Mouse (Mus musculus): Measurements from ENCODE around the gene Rexo5. TPM values are rescaled to one million over a fixed set of nuclear protein-coding genes. Genes with fewer than 3 reads are reported as not detected.
A peak's percentile ranks its signal among the peaks of the same experiment; 100 is the strongest.

Gene Rexo5
- polyA plus RNA-seq, 1 experiment: 0.89 TPM

DNA sequence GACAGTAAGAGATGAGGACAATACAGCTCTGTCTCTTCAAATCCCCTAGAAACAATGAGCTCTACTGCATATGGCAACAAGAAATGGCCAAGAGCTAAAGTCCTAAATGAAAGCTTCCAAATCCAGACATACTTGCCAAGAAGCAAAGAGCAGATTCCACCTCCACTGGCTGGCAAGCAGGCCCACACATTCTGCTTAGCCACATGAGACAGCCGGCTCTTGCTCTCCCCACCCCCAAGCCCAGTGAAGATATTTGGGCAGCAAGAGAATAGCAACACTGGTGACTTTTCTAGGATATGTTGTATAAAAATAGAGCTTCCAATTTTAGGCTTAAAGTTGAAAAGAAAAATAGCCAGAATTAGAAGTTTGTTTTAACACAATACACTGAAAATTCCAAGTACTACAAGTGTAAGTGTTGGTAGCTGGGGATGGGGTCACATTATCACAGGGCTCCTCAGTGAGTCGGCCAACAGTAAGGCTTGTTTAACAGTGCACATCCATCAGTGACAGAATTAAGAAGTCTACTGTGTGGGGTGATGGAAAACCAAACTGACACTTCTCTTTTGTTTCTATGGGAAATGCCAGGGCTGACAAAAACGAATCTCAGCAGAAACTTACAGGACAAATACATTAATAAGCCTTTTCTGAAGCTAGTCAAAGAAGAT, 82.1 kb downstream of the Rexo5 start:
- TF ChIP-seq GATA1 (IDR thresholded peaks at IDR 0.05; ENCODE audit: borderline replicate concordance, low read length) (no peak), FLI1 (IDR thresholded peaks at IDR 0.05; ENCODE audit: low read length) (no peak)
- no peaks in the 10 kb centered on the region for H3K27me3 ChIP-seq (replicated peaks)
- H3K36me3 ChIP-seq (replicated peaks; ENCODE audit: low read length): peaks cover 10% of the 10 kb centered on the region
- H3K4me3 ChIP-seq (replicated peaks): no peak overlapping the region
- H3K9me3 ChIP-seq: no peaks in the 10 kb centered on the region
- peaks cover 12% of the 10 kb centered on the region for H3K4me1 ChIP-seq

DNA sequence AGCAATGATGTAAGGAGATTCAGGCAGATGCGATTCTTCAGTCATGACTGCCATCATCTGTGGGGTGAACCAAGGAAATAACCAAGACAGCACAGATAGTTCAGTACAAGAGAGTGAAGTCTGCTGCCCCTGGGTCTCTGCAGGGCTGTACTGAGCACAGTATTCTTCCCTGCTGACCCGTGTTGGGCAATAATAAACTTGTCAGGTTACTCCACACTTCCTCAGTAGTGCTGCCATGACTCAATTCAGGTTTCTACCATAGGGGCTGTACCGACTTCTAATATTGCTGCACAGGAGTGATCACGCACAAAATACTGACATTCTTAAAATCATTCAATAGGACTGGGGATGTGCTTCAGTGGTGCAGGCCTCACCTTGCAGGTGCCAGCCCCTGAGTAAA, 85.4 kb downstream of the Rexo5 start:
- no peaks in the 10 kb centered on the region for H3K9me3 ChIP-seq
- no peaks in the 10 kb centered on the region for H3K27me3 ChIP-seq (replicated peaks)
- no peak for TF ChIP-seq FLI1 (IDR thresholded peaks at IDR 0.05; ENCODE audit: low read length)
- no peak for TF ChIP-seq GATA1 (IDR thresholded peaks at IDR 0.05; ENCODE audit: borderline replicate concordance, low read length)
- peaks cover 10% of the 10 kb centered on the region for H3K36me3 ChIP-seq (replicated peaks; ENCODE audit: low read length)
- no peak overlapping the region for H3K4me3 ChIP-seq (replicated peaks)
- peaks cover 12% of the 10 kb centered on the region for H3K4me1 ChIP-seq

GRCm38 (mm10) chr7:119880345-119880744, 86.5 kb downstream of the Rexo5 start:
- H3K27me3 ChIP-seq (replicated peaks): no peaks in the 10 kb centered on the region
- no peaks in the 10 kb centered on the region for H3K9me3 ChIP-seq
- TF ChIP-seq FLI1 (IDR thresholded peaks at IDR 0.05; ENCODE audit: low read length): no peak
- TF ChIP-seq GATA1 (IDR thresholded peaks at IDR 0.05; ENCODE audit: borderline replicate concordance, low read length): no peak
- peaks cover 10% of the 10 kb centered on the region for H3K36me3 ChIP-seq (replicated peaks; ENCODE audit: low read length)
- H3K4me3 ChIP-seq (replicated peaks): no peak overlapping the region
- H3K4me1 ChIP-seq: peaks cover 15% of the 10 kb centered on the region

GRCm38 (mm10) chr7:119881229-119881628, 87.4 kb downstream of the Rexo5 start:
- Histone ChIP-seq H3K27me3 (replicated peaks) (no peaks in the 10 kb centered on the region), H3K36me3 (replicated peaks; ENCODE audit: low read length) (peaks cover 10% of the 10 kb centered on the region), H3K4me1 (peaks cover 9% of the 10 kb centered on the region; the same call in 1 of the 2 replicates), H3K9me3 (no peaks in the 10 kb centered on the region), H3K4me3 (replicated peaks) (no peak overlapping the region)
- no peak for TF ChIP-seq GATA1 (IDR thresholded peaks at IDR 0.05; ENCODE audit: borderline replicate concordance, low read length)
- no peak for TF ChIP-seq FLI1 (IDR thresholded peaks at IDR 0.05; ENCODE audit: low read length)

GRCm38 (mm10) chr7:119887887-119888286, 94.1 kb downstream of the Rexo5 start:
- Histone ChIP-seq H3K4me3 (replicated peaks) (no peak overlapping the region), H3K27me3 (replicated peaks) (no peaks in the 10 kb centered on the region), H3K9me3 (no peaks in the 10 kb centered on the region), H3K4me1 (peaks cover 11% of the 10 kb centered on the region), H3K36me3 (replicated peaks; ENCODE audit: low read length) (no peaks in the 10 kb centered on the region)
- TF ChIP-seq GATA1 (IDR thresholded peaks at IDR 0.05; ENCODE audit: borderline replicate concordance, low read length): no peak
- no peak for TF ChIP-seq FLI1 (IDR thresholded peaks at IDR 0.05; ENCODE audit: low read length)

DNA sequence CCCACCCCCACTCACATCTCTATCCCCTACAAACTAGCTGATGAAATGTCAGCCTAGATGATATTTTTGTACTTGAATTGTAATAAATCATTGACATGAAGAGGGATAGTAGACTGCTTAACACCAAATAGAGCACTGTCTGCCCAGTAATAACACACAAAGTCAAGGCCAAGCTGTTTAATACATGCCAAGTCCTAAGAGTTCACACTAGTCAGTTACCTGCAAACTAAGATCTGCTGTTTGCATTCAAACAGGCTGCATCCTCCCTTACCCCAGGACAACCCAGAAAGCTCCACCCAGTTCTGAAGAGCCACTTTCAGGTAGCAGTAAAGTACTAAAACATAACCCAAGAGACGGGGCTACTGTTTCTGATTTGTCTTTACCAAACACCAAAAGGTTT, 98.4 kb downstream of the Rexo5 start:
- no peaks in the 10 kb centered on the region for H3K36me3 ChIP-seq (replicated peaks; ENCODE audit: low read length)
- no peaks in the 10 kb centered on the region for H3K27me3 ChIP-seq (replicated peaks)
- peaks cover 33% of the 10 kb centered on the region for H3K4me1 ChIP-seq
- no peaks in the 10 kb centered on the region for H3K9me3 ChIP-seq
- TF ChIP-seq FLI1 (IDR thresholded peaks at IDR 0.05; ENCODE audit: low read length) (no peak), GATA1 (IDR thresholded peaks at IDR 0.05; ENCODE audit: borderline replicate concordance, low read length) (no peak)
- no peak overlapping the region for H3K4me3 ChIP-seq (replicated peaks)

GRCm38 (mm10) chr7:119892742-119893141, 98.9 kb downstream of the Rexo5 start:
- H3K4me3 ChIP-seq (replicated peaks): no peak overlapping the region
- H3K4me1 ChIP-seq: peaks cover 36% of the 10 kb centered on the region
- H3K36me3 ChIP-seq (replicated peaks; ENCODE audit: low read length): no peaks in the 10 kb centered on the region
- no peak for TF ChIP-seq GATA1 (IDR thresholded peaks at IDR 0.05; ENCODE audit: borderline replicate concordance, low read length)
- TF ChIP-seq FLI1 (IDR thresholded peaks at IDR 0.05; ENCODE audit: low read length): no peak
- no peaks in the 10 kb centered on the region for H3K27me3 ChIP-seq (replicated peaks)
- no peaks in the 10 kb centered on the region for H3K9me3 ChIP-seq

DNA sequence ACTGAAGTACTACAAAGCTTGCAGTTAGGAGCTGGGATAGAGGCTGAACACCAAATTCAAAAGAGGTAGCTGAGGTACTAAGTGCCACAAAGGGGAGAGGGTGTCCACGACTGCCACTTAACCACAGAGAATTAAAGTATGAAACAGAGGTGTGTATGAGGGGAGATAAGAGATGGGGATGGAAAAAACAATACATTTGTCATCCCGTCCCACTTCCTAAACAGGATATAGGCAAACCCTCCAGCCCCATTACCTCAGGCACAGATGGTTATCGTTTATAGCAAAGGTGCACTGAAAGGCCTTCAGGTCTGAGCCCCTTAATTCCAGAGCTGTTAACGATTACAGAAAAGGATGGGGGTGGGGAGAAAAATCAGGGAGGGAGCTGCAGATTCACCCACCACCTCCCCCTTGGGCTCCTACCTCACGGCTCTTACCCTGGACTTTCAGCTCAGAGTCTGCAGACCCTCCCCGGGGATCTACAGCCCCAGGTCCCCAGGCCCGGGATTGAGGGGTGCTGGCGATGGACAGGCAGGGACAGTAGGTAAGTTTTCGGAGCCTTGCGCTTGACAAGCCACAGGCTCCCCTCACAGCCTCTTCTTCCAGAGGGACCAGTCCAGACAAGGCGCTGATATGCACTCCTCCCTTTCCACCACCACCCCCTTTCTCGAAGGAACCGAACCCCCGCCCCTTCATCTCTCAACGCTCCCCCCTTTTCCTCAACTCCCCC, 101.2 kb downstream of the Rexo5 start:
- Histone ChIP-seq H3K4me3 (replicated peaks) (peak overlapping the region; percentile 96), H3K36me3 (replicated peaks; ENCODE audit: low read length) (no peaks in the 10 kb centered on the region), H3K9me3 (no peaks in the 10 kb centered on the region), H3K4me1 (peaks cover 41% of the 10 kb centered on the region), H3K27me3 (replicated peaks) (no peaks in the 10 kb centered on the region)
- TF ChIP-seq FLI1 (IDR thresholded peaks at IDR 0.05; ENCODE audit: low read length) (no peak), GATA1 (IDR thresholded peaks at IDR 0.05; ENCODE audit: borderline replicate concordance, low read length) (no peak)

DNA sequence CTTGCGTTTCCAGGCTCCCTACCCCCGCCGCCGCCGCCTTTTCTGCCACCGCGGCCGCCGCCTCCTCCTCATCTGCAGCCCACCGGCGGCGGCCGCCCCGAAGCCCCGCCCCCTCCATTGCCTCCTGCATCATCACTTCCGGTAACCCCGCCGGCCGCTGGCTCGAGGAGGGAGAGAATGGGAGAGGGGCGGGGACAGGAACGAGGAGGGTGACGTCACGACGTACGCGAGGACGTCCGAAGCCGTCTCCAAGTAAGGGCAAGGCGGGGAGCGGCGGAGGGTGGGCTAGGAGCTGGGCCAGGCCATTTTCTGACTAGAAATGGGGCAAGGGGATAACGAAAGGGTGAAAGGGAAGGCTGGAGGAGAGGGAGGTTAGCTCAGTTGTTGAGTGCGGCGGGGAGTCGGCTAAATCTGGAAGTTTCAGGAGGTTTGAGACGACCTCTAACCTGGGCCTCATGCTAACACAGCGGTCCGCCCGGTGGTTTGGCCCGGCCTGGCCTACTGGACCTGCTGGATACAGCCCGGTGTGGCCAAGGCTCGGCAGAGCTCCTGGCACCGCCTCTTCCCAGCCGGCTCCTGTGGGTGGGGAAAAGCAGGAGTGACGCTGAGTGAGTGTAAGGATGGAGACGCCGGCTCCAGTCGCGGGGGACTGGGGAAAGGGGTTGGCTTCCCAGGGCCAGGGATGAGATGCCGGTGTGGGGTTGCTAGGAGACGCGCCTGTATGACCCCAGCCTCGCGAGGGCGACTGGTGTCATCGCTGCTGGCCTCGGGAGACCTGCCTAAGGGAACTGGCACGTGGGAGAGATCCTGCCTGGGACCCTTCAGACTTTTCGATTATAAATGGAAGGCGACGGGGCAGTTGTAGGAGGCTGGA, 102.1 kb downstream of the Rexo5 start, which contains the start of the genes Lyrm1 and Dcun1d3:
Gene Lyrm1 (plus strand): TSS at position 223 of the 874 bp plus-strand sequence.
Gene Dcun1d3 (minus strand): TSS at position 660 of the 874 bp plus-strand sequence.
- Histone ChIP-seq H3K4me3 (replicated peaks) (peak within 1 kb of the TSS; percentile 96), H3K36me3 (replicated peaks; ENCODE audit: low read length) (no peaks in the 10 kb centered on the region)
- no peak for TF ChIP-seq GATA1 (IDR thresholded peaks at IDR 0.05; ENCODE audit: borderline replicate concordance, low read length)
- no peak for TF ChIP-seq FLI1 (IDR thresholded peaks at IDR 0.05; ENCODE audit: low read length)

More for the DNA sequence above, 102.1 kb downstream of the Rexo5 start, which contains the start of the genes Lyrm1 and Dcun1d3:
- Histone ChIP-seq H3K9me3 (no peaks in the 10 kb centered on the region), H3K27me3 (replicated peaks) (no peaks in the 10 kb centered on the region), H3K4me1 (peaks cover 41% of the 10 kb centered on the region)

Measured in megakaryocyte, embryonic 14.5 days (primary cell).